Mouse (Mus musculus) heart, adult 2 months (tissue): ENCODE data around the gene Nmnat2.

Experiments used
- CTCF ChIP-seq: fragments of 200-600 bp; IDR thresholded peaks from 2 replicates; pipeline ENCODE4 v1.8.1; 2022; ENCODE audit warnings: antibody characterized with exemption, mild to moderate bottlenecking, moderate library complexity
- EP300 ChIP-seq: fragments of 200-500 bp; IDR thresholded peaks from 2 replicates; pipeline ENCODE4 v1.6.1; 2011; ENCODE audit warnings: low read depth, low read length, control low read depth; ENCODE audit not compliant: insufficient read depth
- POLR2A ChIP-seq: fragments of 200-500 bp; IDR thresholded peaks from 2 replicates; pipeline ENCODE4 v1.6.1; 2011; ENCODE audit warnings: mild to moderate bottlenecking, low read depth, low read length, control low read depth; ENCODE audit not compliant: insufficient read depth

- TF ChIP-seq CTCF (peak; percentile 96; the same call in 1 of the 2 replicates), POLR2A (no peak), EP300 (no peak)
These were observed 146.6 kb downstream of the Nmnat2 start for GRCm38 (mm10) chr1:153101327-153101880.
